Mouse (Mus musculus) CH12.LX (cell line): ENCODE measurements around the gene Bmpr2. TPM values are rescaled to one million over a fixed set of nuclear protein-coding genes. Genes with fewer than 3 reads are reported as not detected.
A peak's percentile ranks its signal among the peaks of the same experiment; 100 is the strongest.

Experiments
- DNase-seq: peaks from one replicate; pipeline ENCODE4 v3.0.0-alpha.2; 2013; ENCODE audit errors: extremely low read depth
- H3K27ac ChIP-seq: 2 replicates; pipeline ENCODE4 v1.5.1; 2012; ENCODE audit warnings: low read depth, mild to moderate bottlenecking, control low read depth, moderate library complexity; ENCODE audit not compliant: insufficient read depth
- H3K27me3 ChIP-seq: replicated peaks from 2 replicates; pipeline ENCODE3; 2012; ENCODE audit warnings: inconsistent platforms
- H3K36me3 ChIP-seq, 2 experiments: replicated peaks in 1 of 2; 2 replicates each; pipeline versions ENCODE3 to v1.6.1; 2012; ENCODE audit warnings: inconsistent platforms in 1 of 2, low read length in 1 of 2, mild to moderate bottlenecking in 1 of 2, mixed read lengths in 1 of 2, moderate library complexity in 1 of 2; ENCODE audit not compliant: control insufficient read depth in 1 of 2, insufficient read depth in 1 of 2
- H3K4me1 ChIP-seq, 2 experiments: 2 replicates each; pipeline ENCODE4 v1.6.1; 2012; ENCODE audit warnings: inconsistent platforms in 1 of 2, moderate library complexity in 1 of 2; ENCODE audit not compliant: insufficient read depth in 2 of 2, control insufficient read depth in 1 of 2
- H3K4me2 ChIP-seq: 2 replicates; pipeline ENCODE4 v1.6.1; 2012; ENCODE audit warnings: low read depth, mild to moderate bottlenecking, control low read depth; ENCODE audit not compliant: poor library complexity, insufficient read depth, severe bottlenecking
- H3K4me3 ChIP-seq, 3 experiments: fragments of 150-350 bp in 1 of 3; sonication (generic) in 1 of 3; replicated peaks in 1 of 3; 2 replicates each; pipeline versions ENCODE3 to v1.5.1; 2011 to 2012; ENCODE audit warnings: low read depth in 2 of 3, low read length in 2 of 3, mild to moderate bottlenecking in 2 of 3, moderate library complexity in 2 of 3, control low read depth in 1 of 3, improper control_type of control experiment in 1 of 3, inconsistent platforms in 1 of 3, mixed read lengths in 1 of 3; ENCODE audit not compliant: poor library complexity in 1 of 3
- H3K79me2 ChIP-seq: replicated peaks from 2 replicates; pipeline ENCODE4 v1.6.1; 2012; ENCODE audit warnings: mild to moderate bottlenecking, moderate library complexity; ENCODE audit not compliant: control insufficient read depth, poor library complexity, insufficient read depth, severe bottlenecking; ENCODE audit errors: extremely low read depth
- H3K9ac ChIP-seq: 2 replicates; pipeline ENCODE4 v1.6.1; 2012; ENCODE audit warnings: low read depth, mild to moderate bottlenecking, control low read depth, moderate library complexity; ENCODE audit not compliant: insufficient read depth
- H3K9me3 ChIP-seq: replicated peaks from 2 replicates; pipeline ENCODE3; 2012; ENCODE audit warnings: low read length, inconsistent platforms, mixed read lengths
- BHLHE40 ChIP-seq: IDR thresholded peaks from 2 replicates; pipeline ENCODE4 v1.6.1; 2011; ENCODE audit warnings: mild to moderate bottlenecking, low read depth, low read length, improper control_type of control experiment
- CHD1 ChIP-seq: IDR thresholded peaks from 2 replicates; pipeline ENCODE4 v1.6.1; 2012; ENCODE audit warnings: low read depth, low read length, improper control_type of control experiment, inconsistent platforms
- CHD2 ChIP-seq: IDR thresholded peaks from 2 replicates; pipeline ENCODE4 v1.6.1; 2011; ENCODE audit warnings: low read length, improper control_type of control experiment
- CTCF ChIP-seq, 2 experiments: IDR thresholded peaks in 1 of 2; conservative IDR thresholded peaks in 1 of 2; 2 replicates each; pipeline ENCODE4 v1.5.1; 2011 to 2012; ENCODE audit warnings: low read depth in 2 of 2, low read length in 2 of 2, improper control_type of control experiment in 1 of 2, inconsistent platforms in 1 of 2, mild to moderate bottlenecking in 1 of 2, moderate library complexity in 1 of 2
- ELF1 ChIP-seq: IDR thresholded peaks from 2 replicates; pipeline ENCODE4 v1.6.1; 2014; ENCODE audit warnings: low read depth, mild to moderate bottlenecking, inconsistent platforms, low read length, improper control_type of control experiment
- ETS1 ChIP-seq: conservative IDR thresholded peaks from 2 replicates; pipeline ENCODE4 v1.6.1; 2012; ENCODE audit warnings: low read depth, mild to moderate bottlenecking, inconsistent platforms, low read length, improper control_type of control experiment, moderate library complexity
- GABPA ChIP-seq: IDR thresholded peaks from 2 replicates; pipeline ENCODE4 v1.6.1; 2012; ENCODE audit warnings: low read depth, low read length, improper control_type of control experiment, inconsistent platforms; ENCODE audit not compliant: insufficient replicate concordance
- IRF4 ChIP-seq: IDR thresholded peaks from 2 replicates; pipeline ENCODE4 v1.6.1; 2014; ENCODE audit warnings: low read depth, mild to moderate bottlenecking, inconsistent platforms, low read length, improper control_type of control experiment
- JUND ChIP-seq: conservative IDR thresholded peaks from 2 replicates; pipeline ENCODE4 v1.6.1; 2011; ENCODE audit warnings: low read depth, low read length, improper control_type of control experiment
- KAT2A ChIP-seq: IDR thresholded peaks from 2 replicates; pipeline ENCODE4 v1.6.1; 2012; ENCODE audit warnings: low read length, improper control_type of control experiment, inconsistent platforms; ENCODE audit not compliant: insufficient replicate concordance
- MAFK ChIP-seq: IDR thresholded peaks from 2 replicates; pipeline ENCODE4 v1.6.1; 2011; ENCODE audit warnings: low read length, improper control_type of control experiment; ENCODE audit not compliant: insufficient replicate concordance
- MAX ChIP-seq: IDR thresholded peaks from 2 replicates; pipeline ENCODE4 v1.6.1; 2011; ENCODE audit warnings: low read length, improper control_type of control experiment
- MAZ ChIP-seq: IDR thresholded peaks from 2 replicates; pipeline ENCODE4 v1.6.1; 2012; ENCODE audit warnings: low read depth, mild to moderate bottlenecking, inconsistent platforms, low read length, improper control_type of control experiment, moderate library complexity
- MEF2A ChIP-seq: IDR thresholded peaks from 2 replicates; pipeline ENCODE4 v1.6.1; 2014; ENCODE audit warnings: low read depth, mild to moderate bottlenecking, inconsistent platforms, low read length, improper control_type of control experiment, borderline replicate concordance
- MXI1 ChIP-seq: IDR thresholded peaks from 2 replicates; pipeline ENCODE4 v1.6.1; 2011; ENCODE audit warnings: mild to moderate bottlenecking, low read depth, low read length, improper control_type of control experiment
- MYC ChIP-seq: IDR thresholded peaks from 2 replicates; pipeline ENCODE4 v1.6.1; 2011; ENCODE audit warnings: low read depth, mild to moderate bottlenecking, improper control_type of control experiment, low read length
- NELFE ChIP-seq: IDR thresholded peaks from 2 replicates; pipeline ENCODE4 v1.6.1; 2011; ENCODE audit warnings: low read depth, low read length, improper control_type of control experiment
- NRF1 ChIP-seq: IDR thresholded peaks from 2 replicates; pipeline ENCODE4 v1.6.1; 2014; ENCODE audit warnings: low read depth, mild to moderate bottlenecking, inconsistent platforms, low read length, improper control_type of control experiment, moderate library complexity
- POLR2A ChIP-seq: IDR thresholded peaks from 2 replicates; pipeline ENCODE4 v1.6.1; 2011; ENCODE audit warnings: low read depth, mild to moderate bottlenecking, improper control_type of control experiment, low read length
- RAD21 ChIP-seq: IDR thresholded peaks from 2 replicates; pipeline ENCODE4 v1.6.1; 2011; ENCODE audit warnings: low read depth, mild to moderate bottlenecking, low read length, improper control_type of control experiment, moderate library complexity
- RCOR1 ChIP-seq: conservative IDR thresholded peaks from 2 replicates; pipeline ENCODE4 v1.6.1; 2012; ENCODE audit warnings: low read depth, mild to moderate bottlenecking, inconsistent platforms, low read length, improper control_type of control experiment
- SIN3A ChIP-seq: IDR thresholded peaks from 2 replicates; pipeline ENCODE4 v1.6.1; 2012; ENCODE audit warnings: low read length, improper control_type of control experiment, inconsistent platforms
- SMC3 ChIP-seq: IDR thresholded peaks from 2 replicates; pipeline ENCODE4 v1.6.1; 2011; ENCODE audit warnings: low read depth, low read length, improper control_type of control experiment
- TCF12 ChIP-seq: IDR thresholded peaks from 2 replicates; pipeline ENCODE4 v1.6.1; 2014; ENCODE audit warnings: low read depth, mild to moderate bottlenecking, inconsistent platforms, low read length, improper control_type of control experiment
- USF1 ChIP-seq: IDR thresholded peaks from 2 replicates; pipeline ENCODE4 v1.6.1; 2014; ENCODE audit warnings: low read depth, mild to moderate bottlenecking, inconsistent platforms, low read length, improper control_type of control experiment
- USF2 ChIP-seq: conservative IDR thresholded peaks from 2 replicates; pipeline ENCODE4 v1.6.1; 2011; ENCODE audit warnings: low read depth, low read length, improper control_type of control experiment
- ZC3H11A ChIP-seq: IDR thresholded peaks from 2 replicates; pipeline ENCODE4 v1.6.1; 2012; ENCODE audit warnings: low read depth, mild to moderate bottlenecking, inconsistent platforms, low read length, improper control_type of control experiment
- ZMIZ1 ChIP-seq: IDR thresholded peaks from 2 replicates; pipeline ENCODE4 v1.6.1; 2012; ENCODE audit warnings: low read depth, mild to moderate bottlenecking, inconsistent platforms, low read length, improper control_type of control experiment
- ZNF384 ChIP-seq: IDR thresholded peaks from 2 replicates; pipeline ENCODE4 v1.6.1; 2012; ENCODE audit warnings: low read depth, low read length, improper control_type of control experiment, inconsistent platforms
- dilution Hi-C: fragments of 300-500 bp; cut with MboI; formaldehyde crosslinking; loops from 2 replicates; pipeline ENCODE4 v1.14.3; 2020; ENCODE audit warnings: low sequenced_read_pairs; ENCODE audit not compliant: extremely low pct_unique_long_range_greater_than_20kb, extremely low pct_ligation_motif_present
- in situ Hi-C: fragments of 300-500 bp; cut with MboI; formaldehyde crosslinking; loops from 3 replicates; pipeline ENCODE4 v1.14.3; 2019; ENCODE audit warnings: low sequenced_read_pairs, low pct_ligation_motif_present, low pct_unique_long_range_greater_than_20kb, mixed read lengths
- polyA plus RNA-seq: library from polyadenylated mRNA; unstranded; fragments of >175 nt; gene quantifications from 2 replicates; pipeline ENCODE4 v1.2.1, GENCODE M21; 2012; ENCODE audit warnings: low read depth; ENCODE audit not compliant: insufficient read length
- total RNA-seq, 2 experiments: library from RNA; depleted of rRNA; stranded (reverse); fragments of 300-350 nt in 1 of 2; fragments of >200 nt in 1 of 2; gene quantifications; 2 replicates each; pipeline ENCODE4 v1.2.3; 2012 to 2014

Bmpr2 gene
- total and polyA plus RNA-seq, 3 experiments = 3.6 to 5.0 (median 4.7) TPM

GRCm38 (mm10) chr1:59883349-59884134, 120.3 kb downstream of the Bmpr2 start (continued):
- TF ChIP-seq NELFE (peak; percentile 30; the same call in 1 of the 2 replicates), ETS1 (no peak), MEF2A (no peak), CHD2 (no peak), MXI1 (no peak), IRF4 (0 out of 2 replicates have a peak, but pooled peaks have one; percentile 36), RCOR1 (no peak), ZC3H11A (peak; percentile 80), MYC (0 out of 2 replicates have a peak, but pooled peaks have one; percentile 14), RAD21 (peak; percentile 97), USF1 (no peak), MAX (no peak), KAT2A (no peak), POLR2A (no peak), ELF1 (no peak)

- Histone ChIP-seq H3K4me3 (no peak overlapping the region), H3K36me3 (no peaks in the 10 kb centered on the region), H3K9me3 (no peaks in the 10 kb centered on the region), H3K4me1 (peaks cover 4 to 23% of the 10 kb centered on the region in 2 experiments), H3K79me2 (no peaks in the 10 kb centered on the region), H3K27ac (no peak overlapping the region), H3K9ac (no peak overlapping the region), H3K27me3 (no peaks in the 10 kb centered on the region), H3K4me2 (peak overlapping the region; percentile 39)
- dilution Hi-C loops = no loop called here
- in situ Hi-C loops = loop anchor here (25.0 kb wide), 1 partner anchor 1075 kb away; no protein-coding TSS in a partner anchor
- peak; percentile 21 for DNase-seq
- TF ChIP-seq JUND (no peak), SMC3 (no peak), ZNF384 (0 out of 2 replicates have a peak, but pooled peaks have one; percentile 37), RCOR1 (no peak), MYC (no peak), ELF1 (no peak), TCF12 (no peak), NELFE (no peak), MXI1 (0 out of 2 replicates have a peak, but pooled peaks have one; percentile 38), RAD21 (no peak), CHD1 (no peak), CTCF (conservative IDR thresholded peaks at IDR 0.05 in 1 of 2, IDR thresholded peaks at IDR 0.05 in 1 of 2; ENCODE audit: low read depth in 2 of 2, low read length in 2 of 2) (no peak), MAZ (no peak), GABPA (no peak), KAT2A (no peak), POLR2A (no peak), ZC3H11A (no peak), USF1 (no peak), IRF4 (no peak), ZMIZ1 (no peak), NRF1 (no peak), MEF2A (peak; percentile 73; the same call in 1 of the 2 replicates), SIN3A (no peak), USF2 (no peak), ETS1 (no peak), MAFK (no peak), BHLHE40 (no peak)
These were observed 123.7 kb downstream of the Bmpr2 start for GRCm38 (mm10) chr1:59886899-59887298.
